Mouse (Mus musculus) forebrain, postnatal 0 days (tissue): ENCODE measurements around the gene Trpv4. TPM values are rescaled to one million over a fixed set of nuclear protein-coding genes. Genes with fewer than 3 reads are reported as not detected.
A peak's percentile ranks its signal among the peaks of the same experiment; 100 is the strongest.

Experiments used
- ATAC-seq: fragments of 200-750 bp; cut with Nextera tagmentation; 2 replicates; pipeline ENCODE4 v1.8.0; 2017; ENCODE audit warnings: mild to moderate bottlenecking, moderate library complexity
- DNase-seq: peaks from one replicate; pipeline ENCODE4 v3.0.0-alpha.2; 2015
- H3K27ac ChIP-seq: fragments of 300-500 bp; sonication (generic); 2 replicates; pipeline ENCODE4 v1.5.1; 2014; ENCODE audit warnings: low read depth, mild to moderate bottlenecking, antibody characterized with exemption, low read length, moderate library complexity, mixed read lengths
- H3K27me3 ChIP-seq: fragments of 300-500 bp; sonication (generic); 2 replicates; pipeline ENCODE4 v1.6.1; 2014; ENCODE audit warnings: mild to moderate bottlenecking, low read length, mixed read lengths; ENCODE audit not compliant: insufficient read depth
- H3K36me3 ChIP-seq: fragments of 300-500 bp; sonication (generic); 2 replicates; pipeline ENCODE4 v1.6.1; 2014; ENCODE audit warnings: mild to moderate bottlenecking, moderate library complexity; ENCODE audit not compliant: insufficient read depth
- H3K4me1 ChIP-seq: fragments of 300-500 bp; sonication (generic); 2 replicates; pipeline ENCODE4 v1.6.1; 2014; ENCODE audit warnings: antibody characterized with exemption; ENCODE audit not compliant: insufficient read depth
- H3K4me2 ChIP-seq: fragments of 300-500 bp; sonication (generic); 2 replicates; pipeline ENCODE4 v1.6.1; 2014; ENCODE audit warnings: low read depth, mild to moderate bottlenecking, moderate library complexity
- H3K4me3 ChIP-seq: fragments of 300-500 bp; sonication (generic); 2 replicates; pipeline ENCODE4 v1.5.1; 2014; ENCODE audit warnings: low read depth, low read length, mixed read lengths
- H3K9ac ChIP-seq: fragments of 300-500 bp; sonication (generic); 2 replicates; pipeline ENCODE4 v1.6.1; 2014; ENCODE audit warnings: mild to moderate bottlenecking
- H3K9me3 ChIP-seq: fragments of 300-500 bp; sonication (generic); 2 replicates; pipeline ENCODE4 v1.6.1; 2016; ENCODE audit warnings: low read length
- CTCF ChIP-seq: sonication (generic); IDR thresholded peaks from 2 replicates; pipeline ENCODE4 v1.5.1; 2016; ENCODE audit warnings: antibody characterized with exemption, control low read depth, low read depth
- WGBS: fragments of 180-500 bp; shearing (Covaris S2); extraction: QIAGEN DNeasy Blood & Tissue Kit; methylation state at CpG from one replicate; pipeline ENCODE4 v1.1.7; 2014; 5-methylcytosine and 5-hydroxymethylcytosine counted together
- polyA plus RNA-seq: library from polyadenylated mRNA; unstranded; fragments of >200 nt; fragmentation: Nextera tagmentation; extraction: Ambion mirVana; gene quantifications from 2 replicates; pipeline ENCODE4 v1.2.1, GENCODE M21; 2015
- total RNA-seq: library from RNA; depleted of rRNA; stranded (reverse); fragments of >200 nt; gene quantifications from 2 replicates; pipeline ENCODE4 v1.2.3, GENCODE M21; 2014

Trpv4 gene
- total and polyA plus RNA-seq, 2 experiments from 2014 or later = 0.81 to 2.4 TPM

DNA sequence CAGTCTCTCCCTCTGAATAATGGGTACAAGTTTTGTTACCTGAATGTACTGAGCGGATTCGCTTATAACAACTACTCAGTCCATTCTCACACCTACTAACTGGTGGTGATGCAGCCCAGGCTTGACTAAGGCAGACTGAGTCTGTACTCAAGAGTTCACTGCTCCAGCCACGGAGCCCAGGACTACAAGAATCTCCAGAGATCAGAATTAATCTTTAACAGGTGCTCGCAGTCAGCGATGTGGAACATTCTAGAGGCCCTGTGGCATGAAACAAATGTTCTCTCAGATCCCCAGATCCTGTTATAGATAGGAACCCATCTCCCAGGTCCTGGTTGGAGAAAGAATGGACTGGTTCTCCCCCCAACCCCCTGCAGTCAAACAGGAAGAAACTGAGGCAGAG, 2.5 kb downstream of the Trpv4 start:
- Histone ChIP-seq H3K4me2 (no peak overlapping the region), H3K4me1 (peaks cover 3% of the 10 kb centered on the region; the same call in 1 of the 2 replicates), H3K4me3 (no peak overlapping the region), H3K27ac (no peak overlapping the region), H3K27me3 (peaks cover 22% of the 10 kb centered on the region), H3K9me3 (no peaks in the 10 kb centered on the region), H3K36me3 (no peaks in the 10 kb centered on the region), H3K9ac (no peak overlapping the region)
- no peak for DNase-seq
- no peak for TF ChIP-seq CTCF
- no peak for ATAC-seq
- 91% methylated on average over 5 of the region's 5 CpGs for WGBS

DNA sequence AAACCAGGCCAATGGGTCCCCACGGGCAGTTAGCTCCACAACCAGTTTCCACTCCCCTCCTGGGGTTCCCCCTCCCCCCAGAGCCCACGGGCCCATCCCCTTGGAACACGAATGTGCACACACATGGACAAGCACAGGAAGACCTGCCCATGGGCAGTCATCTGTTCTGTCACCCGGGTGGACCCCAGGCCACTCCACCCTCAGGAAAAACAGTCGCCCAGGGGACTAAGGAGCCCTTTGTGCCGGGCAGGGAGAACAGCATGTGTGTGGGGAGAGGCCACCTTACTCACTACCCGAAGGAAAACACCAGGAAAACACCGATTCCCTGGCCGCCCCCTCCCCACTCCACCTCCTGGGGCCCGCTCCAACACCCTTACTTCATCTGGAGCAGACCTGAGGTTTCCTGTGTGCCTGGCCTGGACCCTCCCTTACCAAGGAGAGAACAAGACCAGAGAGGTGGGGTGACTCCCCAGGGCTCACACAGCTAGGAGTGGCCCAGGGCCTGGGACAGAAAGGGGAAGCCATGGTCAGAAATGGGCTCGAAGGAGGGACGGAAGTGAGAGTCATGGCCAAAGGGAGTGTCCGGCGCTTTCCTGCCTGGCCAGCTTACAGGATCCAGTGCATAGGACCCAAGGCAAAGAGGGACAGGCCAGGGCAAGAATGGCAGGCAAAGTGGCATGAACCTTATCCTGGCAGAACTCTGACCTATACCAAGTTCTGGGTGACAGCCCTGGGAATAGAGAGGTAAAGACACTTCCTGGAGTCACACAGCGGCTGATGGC, 4.4 kb downstream of the Trpv4 start:
- DNase-seq = no peak
- Histone ChIP-seq H3K27me3 (peaks cover 22% of the 10 kb centered on the region), H3K4me3 (no peak overlapping the region), H3K9ac (no peak overlapping the region), H3K4me1 (peaks cover 3% of the 10 kb centered on the region; the same call in 1 of the 2 replicates), H3K4me2 (no peak overlapping the region), H3K27ac (no peak overlapping the region), H3K9me3 (no peaks in the 10 kb centered on the region), H3K36me3 (no peaks in the 10 kb centered on the region)
- TF ChIP-seq CTCF = no peak
- WGBS = 78% methylated on average over 12 of the region's 15 CpGs
- no peak for ATAC-seq

DNA sequence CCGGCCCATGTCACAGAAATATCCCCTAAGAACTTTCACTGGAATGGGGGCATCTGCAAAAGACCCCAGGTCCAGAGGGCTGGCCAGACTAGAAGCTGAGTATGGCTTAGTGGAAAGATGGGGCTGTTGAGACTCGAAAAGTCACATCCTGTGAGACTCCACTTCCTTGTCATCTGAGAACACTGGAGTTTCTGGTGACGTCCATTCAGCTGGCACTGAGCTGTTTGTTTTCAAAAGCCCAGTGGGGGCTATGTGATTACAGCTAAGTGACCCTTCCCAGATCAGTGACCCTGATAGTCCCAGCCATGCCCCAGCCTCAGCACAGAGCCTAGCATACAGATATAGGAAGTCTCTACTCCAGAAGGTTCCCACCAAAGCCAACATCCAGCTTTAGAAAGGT, 6.8 kb downstream of the Trpv4 start:
- no peaks in the 10 kb centered on the region for H3K36me3 ChIP-seq
- ATAC-seq = no peak

DNA sequence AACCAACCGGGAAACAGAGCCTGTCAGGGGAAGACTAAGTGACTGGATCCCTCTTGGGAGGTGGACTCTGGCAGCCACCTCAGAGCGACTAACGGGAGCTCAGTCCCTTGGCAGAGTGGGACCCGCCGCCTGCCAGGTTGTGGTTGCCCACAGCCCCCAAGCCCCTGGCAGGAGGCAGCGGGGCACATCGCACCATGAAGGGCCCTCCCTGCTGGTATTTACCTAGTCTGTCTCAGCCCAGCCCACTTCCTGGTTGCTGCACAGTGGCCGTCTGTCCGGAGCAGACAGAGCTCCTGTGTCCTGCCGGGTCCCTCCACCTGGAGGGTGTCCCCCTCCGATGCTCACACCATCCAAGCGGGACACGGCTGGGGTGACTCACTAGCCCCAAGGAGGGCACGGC, 7.2 kb downstream of the Trpv4 start:
- no peak for TF ChIP-seq CTCF
- peak; percentile 14; the same call in 1 of the 2 replicates for ATAC-seq
- no peaks in the 10 kb centered on the region for H3K9me3 ChIP-seq
- no peak overlapping the region for H3K27ac ChIP-seq
- WGBS = 46% methylated on average over 14 of the region's 14 CpGs
- 0 out of 2 replicates have a peak, but pooled peaks cover 2% of the 10 kb centered on the region for H3K27me3 ChIP-seq
- no peak overlapping the region for H3K4me2 ChIP-seq
- no peak overlapping the region for H3K4me3 ChIP-seq
- H3K9ac ChIP-seq = no peak overlapping the region
- no peaks in the 10 kb centered on the region for H3K36me3 ChIP-seq
- DNase-seq = no peak
- 0 out of 2 replicates have a peak, but pooled peaks cover 7% of the 10 kb centered on the region for H3K4me1 ChIP-seq

More for the DNA sequence above, 6.8 kb downstream of the Trpv4 start:
- H3K4me2 ChIP-seq = no peak overlapping the region
- WGBS = 24% methylated on average over 3 of the region's 3 CpGs
- TF ChIP-seq CTCF = no peak
- H3K9me3 ChIP-seq = no peaks in the 10 kb centered on the region
- H3K4me3 ChIP-seq = no peak overlapping the region
- no peak for DNase-seq
- H3K27ac ChIP-seq = no peak overlapping the region
- no peak overlapping the region for H3K9ac ChIP-seq
- H3K27me3 ChIP-seq = peaks cover 7% of the 10 kb centered on the region
- H3K4me1 ChIP-seq = 0 out of 2 replicates have a peak, but pooled peaks cover 7% of the 10 kb centered on the region

DNA sequence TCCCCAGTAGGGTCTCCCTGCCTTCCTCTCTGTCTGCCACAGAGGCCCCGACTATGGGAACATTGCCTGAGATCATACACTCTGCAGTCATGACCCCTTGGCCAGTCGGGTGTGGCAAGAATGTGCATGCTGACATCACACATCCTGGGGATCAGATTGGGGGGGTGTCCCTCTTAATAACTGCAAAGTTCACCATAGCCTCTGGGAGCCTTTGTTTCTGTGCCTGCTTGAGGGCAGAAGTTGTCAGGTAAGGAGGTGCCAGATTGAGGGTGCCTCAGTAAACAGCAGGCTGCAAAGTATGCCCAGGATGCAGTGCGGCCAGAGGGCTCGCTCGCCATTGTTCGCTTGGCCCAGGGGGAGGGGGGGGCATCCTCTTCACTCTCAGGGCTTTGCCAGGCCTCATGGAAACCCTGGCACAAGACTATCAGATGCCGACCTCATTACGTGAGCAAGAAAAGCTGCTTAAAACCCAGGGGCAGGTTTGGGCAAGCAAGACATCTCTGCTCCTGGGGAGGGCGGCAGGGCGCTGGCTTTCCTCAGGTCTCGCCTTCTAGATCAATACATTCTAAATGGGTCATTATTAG, 9.4 kb downstream of the Trpv4 start:
- 58% methylated on average over 11 of the region's 11 CpGs for WGBS
- no peaks in the 10 kb centered on the region for H3K9me3 ChIP-seq
- no peak overlapping the region for H3K27ac ChIP-seq
- H3K36me3 ChIP-seq = no peaks in the 10 kb centered on the region
- no peak for TF ChIP-seq CTCF
- DNase-seq (no peak), ATAC-seq (no peak)
- H3K9ac ChIP-seq = no peak overlapping the region
- no peaks in the 10 kb centered on the region; the same call in 1 of the 2 replicates for H3K27me3 ChIP-seq
- H3K4me1 ChIP-seq = 0 out of 2 replicates have a peak, but pooled peaks cover 7% of the 10 kb centered on the region
- H3K4me2 ChIP-seq = no peak overlapping the region
- H3K4me3 ChIP-seq = no peak overlapping the region

DNA sequence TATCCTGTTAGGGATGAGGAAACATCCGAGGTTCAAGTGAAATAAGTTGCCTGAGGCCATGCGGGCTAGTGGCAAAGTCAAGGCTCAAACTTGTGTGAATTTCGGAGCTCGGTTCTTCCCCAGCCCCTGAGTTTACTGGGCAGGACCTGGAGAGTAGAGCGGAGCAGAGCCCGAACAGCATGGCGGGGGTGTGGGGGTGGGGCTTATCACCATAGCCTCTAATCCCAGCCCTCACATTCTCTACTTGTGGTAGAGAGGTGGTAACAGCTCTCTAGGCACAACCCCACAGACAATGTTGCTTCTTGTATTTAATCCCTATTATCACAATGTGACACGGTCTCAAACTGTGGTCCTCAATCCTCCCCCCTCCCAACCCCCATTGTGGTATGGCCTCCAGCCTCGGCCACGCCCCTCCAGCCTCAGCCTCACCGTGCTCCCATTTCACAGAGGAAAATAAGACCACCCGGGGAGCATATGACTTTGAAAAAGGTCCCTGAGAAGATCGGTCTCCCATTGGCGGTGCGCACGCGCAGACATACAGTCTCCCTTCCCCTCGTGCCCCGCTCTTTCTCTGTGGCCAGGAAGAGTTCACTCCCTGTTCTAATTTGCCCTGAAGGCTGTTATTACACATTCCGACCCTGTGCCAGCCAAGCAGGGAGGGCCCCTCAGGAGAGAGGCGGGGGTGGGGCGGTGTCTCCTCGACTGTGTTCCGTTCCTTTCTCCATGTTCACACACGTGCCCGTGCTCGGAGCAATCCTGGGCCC, 10.8 kb downstream of the Trpv4 start:
- DNase-seq (peak; percentile 65), ATAC-seq (peak; percentile 73)
- 0 out of 2 replicates have a peak, but pooled peaks cover 7% of the 10 kb centered on the region for H3K4me1 ChIP-seq
- peak overlapping the region; percentile 23; the same call in 1 of the 2 replicates for H3K9ac ChIP-seq
- WGBS = 2% methylated on average over 27 of the region's 27 CpGs
- no peaks in the 10 kb centered on the region; the same call in 1 of the 2 replicates for H3K27me3 ChIP-seq
- no peak for TF ChIP-seq CTCF
- H3K9me3 ChIP-seq = no peaks in the 10 kb centered on the region
- peak overlapping the region; percentile 53 for H3K4me2 ChIP-seq
- peak overlapping the region; percentile 26 for H3K4me3 ChIP-seq
- H3K27ac ChIP-seq = no peak overlapping the region
- H3K36me3 ChIP-seq = no peaks in the 10 kb centered on the region
